In the genomic region with DNA sequence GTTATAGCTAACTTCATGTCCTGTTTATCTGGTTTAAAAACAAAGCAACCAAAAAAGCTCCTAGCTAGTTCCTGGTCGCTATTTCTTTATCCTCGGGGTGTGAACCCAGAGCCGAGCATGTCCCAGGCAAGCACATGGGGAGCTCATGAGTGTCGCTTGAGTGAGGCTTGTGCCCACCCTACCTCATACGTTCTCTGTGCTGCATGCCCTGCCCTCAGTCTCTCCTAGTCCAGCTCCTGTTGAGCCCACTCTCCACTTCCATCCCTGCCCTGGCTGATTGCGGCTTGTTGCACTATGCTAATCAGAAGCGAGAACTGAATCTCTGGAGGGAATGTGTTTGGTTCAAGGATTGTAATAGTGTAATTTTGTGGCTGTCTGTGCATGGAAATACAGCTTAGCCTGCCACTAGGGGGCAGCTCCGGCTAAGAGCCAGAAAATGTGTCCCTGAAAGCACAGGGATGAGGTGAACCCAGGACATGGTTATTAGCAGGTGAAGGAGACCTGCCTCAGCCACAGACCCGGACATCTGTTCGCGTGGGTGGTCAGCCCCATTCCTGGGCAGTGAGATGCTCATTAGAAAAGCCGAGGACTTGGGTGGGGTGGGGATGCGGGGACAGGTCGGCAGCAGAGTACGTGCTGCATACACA, we compare ENCODE assay signal across 8 mouse cellular contexts.
DNase-seq lines count a peak whose midpoint lies in the region; ATAC-seq and TF ChIP-seq lines count a peak whose summit lies in the region.

No protein-coding gene starts in this region.

- no peak for TF ChIP-seq POLR2A in cerebellum, adult 2 months (IDR thresholded peaks at IDR 0.05; ENCODE audit: borderline replicate concordance, insufficient read depth, low read length)

- H3K4me3 ChIP-seq in liver, embryonic 11.5 days (ENCODE audit: low read depth, low read length): no peak overlapping the region
- no peak overlapping the region for H3K4me3 ChIP-seq in cerebellum, adult 2 months (replicated peaks; ENCODE audit: insufficient read depth, low read depth, low read length)
- no peak overlapping the region for H3K4me3 ChIP-seq in midbrain, embryonic 15.5 days

- H3K4me1 ChIP-seq in liver, embryonic 11.5 days (replicated peaks; ENCODE audit: control insufficient read depth, insufficient read depth, low read length): no peaks in the 10 kb centered on the region
- peaks cover 38% of the 10 kb centered on the region for H3K4me1 ChIP-seq in cerebellum, adult 2 months (ENCODE audit: control insufficient read depth, insufficient read depth, low read length)
- peaks cover 3% of the 10 kb centered on the region; the same call in 1 of the 2 replicates for H3K4me1 ChIP-seq in midbrain, embryonic 15.5 days

- intact Hi-C loops in left cerebral cortex, postnatal 14 days (cut with DNase I): loop anchor here (10.0 kb wide), 1 partner anchor 136 kb away; no protein-coding TSS in a partner anchor

- H3K9me3 ChIP-seq in liver, embryonic 11.5 days (ENCODE audit: control insufficient read depth, low read length): no peaks in the 10 kb centered on the region
- no peaks in the 10 kb centered on the region for H3K9me3 ChIP-seq in midbrain, embryonic 15.5 days

- ATAC-seq in liver, embryonic 11.5 days (replicated peaks; ENCODE audit: low FRiP score): no peak
- peak; percentile 74 for ATAC-seq in midbrain, embryonic 15.5 days (replicated peaks)

- H3K36me3 ChIP-seq in liver, embryonic 11.5 days (ENCODE audit: control insufficient read depth, insufficient read depth, low read length): no peaks in the 10 kb centered on the region
- H3K36me3 ChIP-seq in midbrain, embryonic 15.5 days (replicated peaks): no peaks in the 10 kb centered on the region

- H3K4me2 ChIP-seq in liver, embryonic 11.5 days: no peak overlapping the region
- no peak overlapping the region for H3K4me2 ChIP-seq in midbrain, embryonic 15.5 days

- TF ChIP-seq CTCF in cerebellum, adult 2 months (IDR thresholded peaks at IDR 0.05; ENCODE audit: borderline replicate concordance, insufficient read depth, low read depth, low read length): peak; percentile 90

- WGBS in liver, embryonic 11.5 days: 58% methylated on average over 15 of the region's 15 CpGs
- WGBS in cerebellum, adult 2 months: 37% methylated on average over 15 of the region's 15 CpGs
- 63% methylated on average over 15 of the region's 15 CpGs for WGBS in midbrain, embryonic 15.5 days

- H3K27ac ChIP-seq in liver, embryonic 11.5 days (ENCODE audit: low read depth, low read length): no peak overlapping the region
- no peak overlapping the region for H3K27ac ChIP-seq in cerebellum, adult 2 months (ENCODE audit: insufficient read depth, low read length)
- H3K27ac ChIP-seq in midbrain, embryonic 15.5 days: no peak overlapping the region

- no peaks in the 10 kb centered on the region for H3K27me3 ChIP-seq in liver, embryonic 11.5 days (replicated peaks; ENCODE audit: control insufficient read depth, insufficient read depth, low read length)
- no peaks in the 10 kb centered on the region for H3K27me3 ChIP-seq in cerebellum, adult 2 months (ENCODE audit: control insufficient read depth, insufficient read depth, low read length)
- H3K27me3 ChIP-seq in midbrain, embryonic 15.5 days (replicated peaks): no peaks in the 10 kb centered on the region

- DNase-seq in liver: peak; percentile 71
- no peak for DNase-seq in liver, embryonic 11.5 days (ENCODE audit: low spot score)
- DNase-seq in cerebellum, adult 2 months: peak; percentile 78 to 84
- DNase-seq in frontal cortex, adult 2 months (ENCODE audit: extremely low spot score in 1 of 2, low spot score in 1 of 2): peak; percentile 60 to 89
- peak; percentile 73 for DNase-seq in induced T-regulatory cell, adult 2 months (ENCODE audit: low read depth)
- peak; percentile 81 to 85 for DNase-seq in left cerebral cortex, postnatal 14 days (ENCODE audit: low spot score in 2 of 2)
- DNase-seq in spleen, postnatal 14 days (ENCODE audit: low spot score in 2 of 2): peak; percentile 25 to 36

- H3K9ac ChIP-seq in liver, embryonic 11.5 days (ENCODE audit: low read depth, low read length): no peak overlapping the region
- H3K9ac ChIP-seq in midbrain, embryonic 15.5 days: no peak overlapping the region
